Mouse (Mus musculus) embryonic stem cell, embryonic (primary cell): ENCODE data around the gene Plcd3.

Experiments used
- CTCF ChIA-PET, 4 experiments: fragments of 300-600 bp in 2 of 4; fragments of 350-600 bp in 2 of 4; sonication (Branson Sonifier 250); formaldehyde crosslinking; loops; one replicate each; lab custom pipeline; 2022; ENCODE audit warnings: inconsistent platforms in 2 of 4; lab: Charles Lee
- POLR2A ChIA-PET, 4 experiments: fragments of 300-600 bp in 2 of 4; fragments of 350-600 bp in 2 of 4; sonication (Branson Sonifier 250); formaldehyde crosslinking; loops; one replicate each; lab custom pipeline; 2022; ENCODE audit warnings: antibody characterized with exemption in 4 of 4, inconsistent platforms in 1 of 4; lab: Charles Lee

The Plcd3 gene

GRCm38 (mm10) chr11:103101481-103101865 lies at the start of gene Plcd3, which contains the start of gene Acbd4:
Gene Plcd3 (minus strand): TSS chr11:103101658.
Gene Acbd4 (plus strand): TSS chr11:103101682.
- POLR2A ChIA-PET: interaction anchor here (0.5 to 21.5 kb wide), 38 partner anchors 8 to 741 kb away, joined by 3 to 1644 read pairs (median 8); partner anchors contain the start of genes Hexim1 (in 4 of the 4), Hexim2 (in 3 of the 4), C1ql1 (in 1 of the 4) and Ccdc103 (in 1 of the 4)
- CTCF ChIA-PET: interaction anchor here (0.6 to 5.8 kb wide), 34 partner anchors 8 to 1970 kb away, joined by 3 to 87 read pairs (median 10); partner anchors contain the start of genes Hexim1 (in 3 of the 4), C1ql1 (in 2 of the 4), Dcakd (in 1 of the 4) and Hexim2 (in 1 of the 4)

GRCm38 (mm10) chr11:103149771-103150170 lies 48.3 kb upstream of the Plcd3 start:
- CTCF ChIA-PET: interaction anchor here in 2 of 4 experiments (1.2 to 3.1 kb wide), 7 partner anchors 9 to 49 kb away, joined by 3 to 15 read pairs (median 3); partner anchors contain the start of genes Acbd4 (in 1 of the 2) and Plcd3 (in 1 of the 2)

GRCm38 (mm10) chr11:103147766-103148165 lies 46.3 kb upstream of the Plcd3 start:
- ChIA-PET POLR2A (interaction anchor here in 3 of 4 experiments (0.6 to 33.6 kb wide), 13 partner anchors 9 to 1162 kb away, joined by 3 to 2603 read pairs (median 5); partner anchors contain the start of genes Acbd4 (in 2 of the 3), Hexim1 (in 2 of the 3), Hexim2 (in 2 of the 3) and Plcd3 (in 2 of the 3)), CTCF (interaction anchor here in 3 of 4 experiments (0.6 to 2.5 kb wide), 5 partner anchors 11 to 122 kb away, joined by 3 to 13 read pairs (median 7); no protein-coding TSS in a partner anchor)

More at GRCm38 (mm10) chr11:103149771-103150170, 48.3 kb upstream of the Plcd3 start:
- POLR2A ChIA-PET: interaction anchor here (0.7 to 33.6 kb wide), 16 partner anchors 8 to 266 kb away, joined by 3 to 2603 read pairs (median 10); partner anchors contain the start of genes Hexim1 (in 3 of the 4), Hexim2 (in 3 of the 4), Acbd4 (in 1 of the 4) and Plcd3 (in 1 of the 4)

GRCm38 (mm10) chr11:103146386-103146785 lies 44.9 kb upstream of the Plcd3 start:
- ChIA-PET CTCF (interaction anchor here in 2 of 4 experiments (1.0 to 2.5 kb wide), 2 partner anchors 44 kb away, joined by 3 to 9 read pairs; no protein-coding TSS in a partner anchor), POLR2A (interaction anchor here (0.6 to 33.6 kb wide), 7 partner anchors 12 to 237 kb away, joined by 3 to 2603 read pairs (median 135); partner anchors contain the start of genes Hexim1 (in 2 of the 4), Hexim2 (in 2 of the 4), Acbd4 (in 1 of the 4) and Plcd3 (in 1 of the 4))

GRCm38 (mm10) chr11:103144309-103145285 lies 43.1 kb upstream of the Plcd3 start:
- ChIA-PET CTCF (interaction anchor here in 3 of 4 experiments (0.6 to 5.2 kb wide), 5 partner anchors 12 to 42 kb away, joined by 3 to 30 read pairs (median 3); no protein-coding TSS in a partner anchor), POLR2A (interaction anchor here in 3 of 4 experiments (0.9 to 33.6 kb wide), 8 partner anchors 9 to 36 kb away, joined by 3 to 2603 read pairs (median 70); partner anchors contain the start of genes Hexim1 (in 3 of the 3), Hexim2 (in 2 of the 3), Acbd4 (in 1 of the 3) and Plcd3 (in 1 of the 3))

GRCm38 (mm10) chr11:103142441-103143182 lies 41.2 kb upstream of the Plcd3 start:
- POLR2A ChIA-PET: interaction anchor here (0.5 to 33.6 kb wide), 20 partner anchors 8 to 565 kb away, joined by 3 to 2603 read pairs (median 8); partner anchors contain the start of genes Hexim1 (in 3 of the 4), Hexim2 (in 3 of the 4), Acbd4 (in 2 of the 4) and Plcd3 (in 2 of the 4)
- CTCF ChIA-PET: interaction anchor here in 3 of 4 experiments (0.6 to 5.2 kb wide), 15 partner anchors 9 to 250 kb away, joined by 3 to 30 read pairs (median 4); partner anchors contain the start of genes Acbd4 (in 1 of the 3) and Plcd3 (in 1 of the 3)

GRCm38 (mm10) chr11:103141944-103142255 lies 40.4 kb upstream of the Plcd3 start:
- CTCF ChIA-PET: interaction anchor here (0.6 to 5.2 kb wide), 12 partner anchors 17 to 357 kb away, joined by 3 to 30 read pairs (median 4); partner anchors contain the start of genes Acbd4 (in 1 of the 4) and Plcd3 (in 1 of the 4)
- POLR2A ChIA-PET: interaction anchor here (0.6 to 33.6 kb wide), 19 partner anchors 8 to 241 kb away, joined by 3 to 2603 read pairs (median 9); partner anchors contain the start of genes Hexim1 (in 3 of the 4), Hexim2 (in 3 of the 4), Acbd4 (in 2 of the 4) and Plcd3 (in 2 of the 4)

- ChIA-PET CTCF (interaction anchor here (0.5 to 5.2 kb wide), 17 partner anchors 17 to 569 kb away, joined by 3 to 30 read pairs (median 5); partner anchors contain the start of genes Acbd4 (in 1 of the 4) and Plcd3 (in 1 of the 4)), POLR2A (interaction anchor here (0.5 to 33.6 kb wide), 27 partner anchors 8 to 240 kb away, joined by 3 to 2603 read pairs (median 6); partner anchors contain the start of genes Hexim1 (in 3 of the 4), Hexim2 (in 3 of the 4), Acbd4 (in 2 of the 4) and Plcd3 (in 2 of the 4))
Observed at GRCm38 (mm10) chr11:103141101-103141943, 39.9 kb upstream of the Plcd3 start.

- ChIA-PET POLR2A (interaction anchor here in 3 of 4 experiments (0.6 to 33.6 kb wide), 20 partner anchors 8 to 240 kb away, joined by 3 to 2603 read pairs (median 8); partner anchors contain the start of genes Hexim1 (in 3 of the 3), Acbd4 (in 2 of the 3), Hexim2 (in 2 of the 3) and Plcd3 (in 2 of the 3)), CTCF (interaction anchor here (0.6 to 5.2 kb wide), 10 partner anchors 18 to 568 kb away, joined by 3 to 30 read pairs (median 4); partner anchors contain the start of genes Acbd4 (in 1 of the 4) and Plcd3 (in 1 of the 4))
Observed at GRCm38 (mm10) chr11:103140763-103141100, 39.3 kb upstream of the Plcd3 start.

GRCm38 (mm10) chr11:103139951-103140762 lies 38.7 kb upstream of the Plcd3 start:
- ChIA-PET POLR2A (interaction anchor here (0.7 to 33.6 kb wide), 24 partner anchors 7 to 193 kb away, joined by 3 to 2603 read pairs (median 8); partner anchors contain the start of genes Hexim1 (in 3 of the 4), Acbd4 (in 2 of the 4), Hexim2 (in 2 of the 4) and Plcd3 (in 2 of the 4)), CTCF (interaction anchor here (0.6 to 5.2 kb wide), 11 partner anchors 18 to 468 kb away, joined by 3 to 30 read pairs (median 3); partner anchors contain the start of gene Hexim1 (in 1 of the 4))

GRCm38 (mm10) chr11:103136039-103136577 lies 34.6 kb upstream of the Plcd3 start:
- POLR2A ChIA-PET: interaction anchor here in 3 of 4 experiments (0.6 to 33.6 kb wide), 8 partner anchors 7 to 138 kb away, joined by 3 to 2603 read pairs (median 92); partner anchors contain the start of genes Hexim1 (in 3 of the 3), Acbd4 (in 1 of the 3) and Plcd3 (in 1 of the 3)

GRCm38 (mm10) chr11:103134221-103134620 lies 32.8 kb upstream of the Plcd3 start:
- POLR2A ChIA-PET: interaction anchor here (0.6 to 33.6 kb wide), 28 partner anchors 9 to 1024 kb away, joined by 3 to 2603 read pairs (median 28); partner anchors contain the start of genes Hexim1 (in 4 of the 4), Acbd4 (in 3 of the 4), Plcd3 (in 3 of the 4) and Adam11 (in 1 of the 4)
- CTCF ChIA-PET: interaction anchor here in 3 of 4 experiments (1.6 to 3.4 kb wide), 6 partner anchors 19 to 32 kb away, joined by 9 to 48 read pairs (median 18); partner anchors contain the start of genes Acbd4 (in 1 of the 3), Hexim1 (in 1 of the 3) and Plcd3 (in 1 of the 3)

More at GRCm38 (mm10) chr11:103136039-103136577, 34.6 kb upstream of the Plcd3 start:
- CTCF ChIA-PET: interaction anchor here in 2 of 4 experiments (0.8 to 1.1 kb wide), 2 partner anchors 24 to 33 kb away, joined by 3 to 4 read pairs; no protein-coding TSS in a partner anchor
